Mouse (Mus musculus): Measurements from ENCODE around the gene Drg2. TPM values are rescaled to one million over a fixed set of nuclear protein-coding genes. Genes with fewer than 3 reads are reported as not detected.

Gene Drg2
- polyA plus RNA-seq, 1 experiment from 2014 or later, result 118 TPM

- Histone ChIP-seq H3K9ac (ENCODE audit: low read depth, low read length) (no peak overlapping the region), H3K4me3 (ENCODE audit: low read length) (no peak overlapping the region), H3K27me3 (ENCODE audit: control insufficient read depth, insufficient read depth, low read length) (no peaks in the 10 kb centered on the region), H3K4me1 (ENCODE audit: control insufficient read depth, insufficient read depth, low read length) (no peaks in the 10 kb centered on the region), H3K4me2 (replicated peaks; ENCODE audit: low read depth, low read length) (no peak overlapping the region), H3K36me3 (ENCODE audit: control insufficient read depth, insufficient read depth, low read length) (peaks cover 38% of the 10 kb centered on the region), H3K9me3 (ENCODE audit: control insufficient read depth, low read length) (no peaks in the 10 kb centered on the region), H3K27ac (ENCODE audit: low read depth, low read length) (no peak overlapping the region)
- 93% methylated on average over 6 of the region's 6 CpGs for WGBS
- ATAC-seq (ENCODE audit: low FRiP score, low TSS enrichment), result no peak
Observed at GRCm38 (mm10) chr11:60442896-60443295, 11.5 kb upstream of the Drg2 start.

DNA sequence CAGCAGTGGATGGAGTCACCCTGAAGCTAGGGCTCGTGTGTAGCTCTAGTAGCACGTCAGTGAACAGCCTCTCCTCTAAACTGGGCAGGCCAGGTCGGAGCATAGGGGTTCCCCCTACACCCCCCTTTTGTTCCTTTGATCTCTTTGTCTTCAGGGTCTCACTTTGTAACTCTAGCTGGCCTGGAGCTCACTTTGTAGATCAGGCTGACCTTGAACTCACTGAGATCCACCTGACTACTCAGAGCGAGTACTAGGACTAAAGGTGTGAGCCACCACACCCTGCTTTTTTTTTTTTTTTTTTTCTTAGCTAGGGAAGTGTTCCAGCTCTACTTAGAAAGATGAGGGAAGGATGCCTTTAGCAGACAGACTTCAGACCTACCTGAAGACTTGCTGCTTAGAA, 10.4 kb upstream of the Drg2 start:
- no peaks in the 10 kb centered on the region for H3K9me3 ChIP-seq (ENCODE audit: control insufficient read depth, low read length)
- H3K27me3 ChIP-seq (ENCODE audit: control insufficient read depth, insufficient read depth, low read length), result no peaks in the 10 kb centered on the region
- H3K4me1 ChIP-seq (ENCODE audit: control insufficient read depth, insufficient read depth, low read length), result no peaks in the 10 kb centered on the region
- H3K4me2 ChIP-seq (replicated peaks; ENCODE audit: low read depth, low read length), result no peak overlapping the region
- H3K36me3 ChIP-seq (ENCODE audit: control insufficient read depth, insufficient read depth, low read length), result peaks cover 32% of the 10 kb centered on the region
- no peak overlapping the region for H3K27ac ChIP-seq (ENCODE audit: low read depth, low read length)
- no peak overlapping the region for H3K9ac ChIP-seq (ENCODE audit: low read depth, low read length)
- no peak overlapping the region for H3K4me3 ChIP-seq (ENCODE audit: low read length)
- 75% methylated on average over 4 of the region's 4 CpGs for WGBS
- no peak for ATAC-seq (ENCODE audit: low FRiP score, low TSS enrichment)

DNA sequence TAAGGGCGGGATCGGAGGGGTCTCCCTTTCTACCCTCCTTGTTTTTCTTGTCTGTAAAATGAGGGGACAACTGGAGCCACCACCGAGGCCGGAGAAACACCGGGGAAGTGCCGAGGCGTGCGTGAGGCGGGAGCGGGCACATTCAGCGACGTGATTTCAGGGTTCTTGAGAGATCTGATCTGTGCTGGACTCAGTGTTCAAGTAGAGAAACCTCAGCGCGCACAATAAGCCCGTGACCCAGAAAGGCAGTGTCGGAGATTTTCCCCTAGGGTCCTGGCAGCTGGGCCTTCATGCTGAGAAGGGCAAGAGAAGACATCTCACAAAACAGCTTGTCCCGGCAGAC, 325 bp downstream of the Drg2 start:
- no peak for ATAC-seq (ENCODE audit: low FRiP score, low TSS enrichment)
- peak overlapping the region; percentile 85 for H3K4me2 ChIP-seq (replicated peaks; ENCODE audit: low read depth, low read length)
- H3K9me3 ChIP-seq (ENCODE audit: control insufficient read depth, low read length), result no peaks in the 10 kb centered on the region
- H3K27me3 ChIP-seq (ENCODE audit: control insufficient read depth, insufficient read depth, low read length), result no peaks in the 10 kb centered on the region
- peaks cover 3% of the 10 kb centered on the region; the same call in 1 of the 2 replicates for H3K4me1 ChIP-seq (ENCODE audit: control insufficient read depth, insufficient read depth, low read length)
- peaks cover 33% of the 10 kb centered on the region for H3K36me3 ChIP-seq (ENCODE audit: control insufficient read depth, insufficient read depth, low read length)
- H3K27ac ChIP-seq (ENCODE audit: low read depth, low read length), result 0 out of 2 replicates have a peak overlapping the region, but pooled peaks have one; percentile 37
- H3K9ac ChIP-seq (ENCODE audit: low read depth, low read length), result peak overlapping the region; percentile 72
- peak overlapping the region; percentile 62 for H3K4me3 ChIP-seq (ENCODE audit: low read length)
- WGBS, result under 1% methylated on average over 17 of the region's 17 CpGs

DNA sequence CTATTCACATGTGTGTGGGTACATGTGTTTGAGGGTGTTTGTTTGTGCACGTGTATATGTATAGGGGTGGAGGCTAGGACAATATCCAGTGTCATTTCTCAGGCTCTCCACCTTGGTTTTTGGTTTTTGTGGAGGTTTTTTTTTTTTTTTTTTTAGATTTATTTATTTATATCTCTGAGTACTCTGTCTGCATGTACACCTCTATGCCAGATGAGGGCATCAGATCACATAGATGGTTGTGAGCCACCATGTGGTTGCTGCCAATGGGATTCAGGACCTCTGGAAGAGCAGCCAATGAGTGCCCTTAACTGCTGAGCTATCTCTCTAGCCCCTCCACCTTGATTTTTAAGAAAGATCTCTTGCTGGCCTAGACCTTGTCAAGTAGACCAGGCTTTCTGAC, 3.6 kb downstream of the Drg2 start:
- Histone ChIP-seq H3K27me3 (ENCODE audit: control insufficient read depth, insufficient read depth, low read length) (no peaks in the 10 kb centered on the region), H3K36me3 (ENCODE audit: control insufficient read depth, insufficient read depth, low read length) (peaks cover 65% of the 10 kb centered on the region), H3K4me1 (ENCODE audit: control insufficient read depth, insufficient read depth, low read length) (peaks cover 3% of the 10 kb centered on the region; the same call in 1 of the 2 replicates), H3K4me2 (replicated peaks; ENCODE audit: low read depth, low read length) (no peak overlapping the region), H3K9ac (ENCODE audit: low read depth, low read length) (no peak overlapping the region), H3K9me3 (ENCODE audit: control insufficient read depth, low read length) (no peaks in the 10 kb centered on the region), H3K27ac (ENCODE audit: low read depth, low read length) (no peak overlapping the region), H3K4me3 (ENCODE audit: low read length) (no peak overlapping the region)
- ATAC-seq (ENCODE audit: low FRiP score, low TSS enrichment), result no peak
- WGBS, result 95% methylated on average over 1 of the region's 1 CpGs

- H3K4me1 ChIP-seq (ENCODE audit: control insufficient read depth, insufficient read depth, low read length), result no peaks in the 10 kb centered on the region
- WGBS, result 97% methylated on average over 2 of the region's 2 CpGs
- no peaks in the 10 kb centered on the region for H3K9me3 ChIP-seq (ENCODE audit: control insufficient read depth, low read length)
- H3K9ac ChIP-seq (ENCODE audit: low read depth, low read length), result no peak overlapping the region
- no peak overlapping the region for H3K27ac ChIP-seq (ENCODE audit: low read depth, low read length)
- H3K27me3 ChIP-seq (ENCODE audit: control insufficient read depth, insufficient read depth, low read length), result no peaks in the 10 kb centered on the region
- H3K4me3 ChIP-seq (ENCODE audit: low read length), result no peak overlapping the region
- H3K36me3 ChIP-seq (ENCODE audit: control insufficient read depth, insufficient read depth, low read length), result peaks cover 83% of the 10 kb centered on the region
- ATAC-seq (ENCODE audit: low FRiP score, low TSS enrichment), result no peak
- H3K4me2 ChIP-seq (replicated peaks; ENCODE audit: low read depth, low read length), result no peak overlapping the region
Observed at GRCm38 (mm10) chr11:60465943-60466380, 11.6 kb downstream of the Drg2 start.

DNA sequence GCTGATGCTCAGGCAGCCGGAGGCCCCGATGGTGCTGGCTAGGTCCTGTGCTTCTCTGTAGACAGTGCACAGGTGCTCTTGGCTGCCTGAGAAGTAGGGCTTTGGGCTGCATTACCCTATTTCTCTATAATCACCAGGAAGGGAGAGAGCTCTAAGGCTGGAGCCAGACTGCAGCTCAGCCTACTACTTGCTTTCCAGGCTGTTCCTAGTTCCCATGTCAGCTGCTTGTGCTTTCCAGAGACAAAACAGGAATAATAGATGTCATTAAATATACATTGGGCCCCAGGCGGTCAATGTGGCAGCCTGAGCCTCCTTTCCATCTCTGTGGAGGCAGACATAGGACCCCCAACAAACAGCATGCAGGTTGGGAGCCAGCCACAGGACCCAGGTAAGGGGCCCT, 14.6 kb downstream of the Drg2 start, which contains the start of gene Myo15:
TSS of gene Myo15 (plus strand) at position 301 of the 400 bp plus-strand sequence.
- H3K4me3 ChIP-seq (ENCODE audit: low read length), result no peak within 1 kb of the TSS
- H3K27me3 ChIP-seq (ENCODE audit: control insufficient read depth, insufficient read depth, low read length), result no peaks in the 10 kb centered on the region
- no peak for ATAC-seq (ENCODE audit: low FRiP score, low TSS enrichment)
- no peak within 1 kb of the TSS for H3K4me2 ChIP-seq (replicated peaks; ENCODE audit: low read depth, low read length)
- H3K36me3 ChIP-seq (ENCODE audit: control insufficient read depth, insufficient read depth, low read length), result peaks cover 52% of the 10 kb centered on the region
- H3K27ac ChIP-seq (ENCODE audit: low read depth, low read length), result no peak within 1 kb of the TSS
- H3K4me1 ChIP-seq (ENCODE audit: control insufficient read depth, insufficient read depth, low read length), result no peaks in the 10 kb centered on the region
- 95% methylated on average over 3 of the region's 3 CpGs for whole genome bisulfite sequencing
- H3K9ac ChIP-seq (ENCODE audit: low read depth, low read length), result peak within 1 kb of the TSS; percentile 8; the same call in 1 of the 2 replicates
- no peaks in the 10 kb centered on the region for H3K9me3 ChIP-seq (ENCODE audit: control insufficient read depth, low read length)

DNA sequence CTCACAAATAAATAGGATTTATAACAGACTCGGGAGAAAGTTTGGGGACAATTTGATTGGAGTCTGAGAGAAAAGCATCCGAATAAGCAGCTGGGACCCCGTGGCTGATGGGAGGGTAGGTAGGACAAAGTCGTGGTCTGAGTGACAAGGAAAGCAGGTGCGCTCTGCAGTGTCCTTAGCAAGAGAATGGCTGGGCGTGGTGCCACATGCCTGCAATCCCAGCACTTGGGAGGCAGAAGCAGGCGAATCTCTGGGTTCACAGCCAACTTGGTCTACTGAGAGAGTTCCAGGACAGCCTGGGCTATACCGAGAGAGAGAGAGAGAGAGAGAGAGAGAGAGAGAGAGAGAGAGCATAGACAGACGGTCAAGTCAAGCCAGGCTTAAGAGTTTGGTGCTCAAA, 16.4 kb downstream of the Drg2 start:
- Histone ChIP-seq H3K27me3 (ENCODE audit: control insufficient read depth, insufficient read depth, low read length) (no peaks in the 10 kb centered on the region), H3K36me3 (ENCODE audit: control insufficient read depth, insufficient read depth, low read length) (peaks cover 35% of the 10 kb centered on the region), H3K4me3 (ENCODE audit: low read length) (no peak overlapping the region), H3K9ac (ENCODE audit: low read depth, low read length) (no peak overlapping the region), H3K9me3 (ENCODE audit: control insufficient read depth, low read length) (no peaks in the 10 kb centered on the region), H3K4me2 (replicated peaks; ENCODE audit: low read depth, low read length) (no peak overlapping the region), H3K27ac (ENCODE audit: low read depth, low read length) (no peak overlapping the region), H3K4me1 (ENCODE audit: control insufficient read depth, insufficient read depth, low read length) (no peaks in the 10 kb centered on the region)
- ATAC-seq (ENCODE audit: low FRiP score, low TSS enrichment), result no peak
- 85% methylated on average over 9 of the region's 9 CpGs for WGBS

DNA sequence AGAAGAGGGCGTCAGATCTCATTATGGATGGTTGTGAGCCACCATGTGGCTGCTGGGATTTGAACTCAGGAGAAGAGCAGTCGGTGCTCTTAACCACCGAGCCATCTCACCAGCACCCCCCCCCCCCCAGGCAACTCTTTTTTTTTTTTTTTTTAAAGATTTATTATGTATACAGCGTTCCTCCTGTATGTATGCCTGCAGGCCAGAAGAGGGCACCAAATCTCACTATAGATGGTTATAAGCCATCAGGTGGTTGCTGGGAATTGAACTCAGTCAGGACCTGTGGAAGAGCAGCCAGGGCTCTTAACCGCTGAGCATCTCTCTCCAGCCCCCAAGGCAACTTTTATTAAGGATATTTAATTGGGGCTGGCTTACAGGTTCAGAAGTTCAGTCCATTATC, 20.1 kb downstream of the Drg2 start:
- Histone ChIP-seq H3K4me1 (ENCODE audit: control insufficient read depth, insufficient read depth, low read length) (no peaks in the 10 kb centered on the region), H3K36me3 (ENCODE audit: control insufficient read depth, insufficient read depth, low read length) (no peaks in the 10 kb centered on the region; the same call in 1 of the 2 replicates), H3K9ac (ENCODE audit: low read depth, low read length) (no peak overlapping the region), H3K9me3 (ENCODE audit: control insufficient read depth, low read length) (no peaks in the 10 kb centered on the region), H3K4me2 (replicated peaks; ENCODE audit: low read depth, low read length) (no peak overlapping the region), H3K27ac (ENCODE audit: low read depth, low read length) (no peak overlapping the region), H3K4me3 (ENCODE audit: low read length) (no peak overlapping the region), H3K27me3 (ENCODE audit: control insufficient read depth, insufficient read depth, low read length) (no peaks in the 10 kb centered on the region)
- WGBS, result 92% methylated on average over 5 of the region's 5 CpGs
- no peak for ATAC-seq (ENCODE audit: low FRiP score, low TSS enrichment)

DNA sequence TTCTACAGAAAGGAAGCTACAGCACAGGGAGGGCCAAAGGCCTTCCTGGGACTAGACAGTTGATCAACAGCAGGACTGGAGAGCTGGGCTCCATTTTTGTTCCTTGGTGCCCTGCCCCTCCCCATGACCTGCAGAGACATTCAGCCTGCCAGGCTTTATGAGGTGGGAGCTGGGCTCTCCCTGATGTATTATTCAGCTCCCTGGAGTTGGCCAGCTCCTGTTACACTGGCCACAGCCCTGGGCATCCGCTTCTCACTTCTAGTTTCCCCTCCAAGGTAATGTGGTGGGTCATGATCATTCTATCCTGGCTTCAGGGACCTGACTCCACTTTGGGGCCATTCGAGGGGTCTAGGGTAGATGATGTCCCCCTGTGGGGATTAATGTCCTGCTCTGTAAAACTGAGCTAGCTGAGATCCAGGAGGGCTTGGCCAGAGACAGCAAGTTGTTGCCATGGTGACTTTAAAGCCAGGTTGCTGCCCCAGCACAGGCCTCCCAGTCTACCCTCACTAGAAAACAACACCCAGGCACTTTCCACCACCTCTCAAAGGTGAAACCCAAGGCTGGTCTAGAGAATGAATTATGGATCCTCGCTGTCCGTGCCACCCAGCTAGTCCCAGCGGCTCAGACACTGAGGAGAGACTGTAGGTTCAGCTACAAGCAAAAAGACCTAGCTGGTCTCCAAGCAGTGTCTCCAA, 21.4 kb downstream of the Drg2 start:
- H3K9me3 ChIP-seq (ENCODE audit: control insufficient read depth, low read length), result no peaks in the 10 kb centered on the region
- no peaks in the 10 kb centered on the region for H3K4me1 ChIP-seq (ENCODE audit: control insufficient read depth, insufficient read depth, low read length)
- peak overlapping the region; percentile 48; the same call in 1 of the 2 replicates for H3K27ac ChIP-seq (ENCODE audit: low read depth, low read length)
- ATAC-seq (ENCODE audit: low FRiP score, low TSS enrichment), result peak; percentile 79
- no peak overlapping the region for H3K4me2 ChIP-seq (replicated peaks; ENCODE audit: low read depth, low read length)
- 58% methylated on average over 5 of the region's 5 CpGs for WGBS
- no peaks in the 10 kb centered on the region for H3K27me3 ChIP-seq (ENCODE audit: control insufficient read depth, insufficient read depth, low read length)
- H3K4me3 ChIP-seq (ENCODE audit: low read length), result no peak overlapping the region
- H3K9ac ChIP-seq (ENCODE audit: low read depth, low read length), result no peak overlapping the region
- no peaks in the 10 kb centered on the region for H3K36me3 ChIP-seq (ENCODE audit: control insufficient read depth, insufficient read depth, low read length)
